Mouse (Mus musculus) gastrocnemius, postnatal 14 days (tissue): ENCODE measurements at regions not wholly inside any gene's neighbourhood (a gene's known extent, or its start where the extent isn't known, plus 50 kb on each side); places are given as distances from the start of the nearest gene placed in this dataset.
"Not testable (repeated sequence)": the region's sequence is repeated elsewhere in the genome, so short reads cannot be mapped to it uniquely, and the experiment has no call there.

ENCODE experiments used
- DNase-seq: peaks from one replicate; pipeline ENCODE4 v3.0.0; 2021; ENCODE audit warnings: mixed read lengths
- intact Hi-C: fragments of 180-260 bp; cut with DNase I; formaldehyde crosslinking; loops from one replicate; pipeline ENCODE4 v1.15.1; 2025; ENCODE audit warnings: low total_unique reads

- DNase-seq, result no peak
- intact Hi-C loops, result no loop called here
Observed at GRCm38 (mm10) chr15:62264966-62265365, 1342.2 kb upstream of the A1bg start.

- DNase-seq, result no peak
- intact Hi-C loops, result no loop called here
Observed at GRCm38 (mm10) chr15:62264183-62264582, 1341.4 kb upstream of the A1bg start.

GRCm38 (mm10) chr15:62262487-62262886 lies 1339.7 kb upstream of the A1bg start:
- intact Hi-C loops, result no loop called here
- DNase-seq, result no peak

GRCm38 (mm10) chr15:62261520-62261919 lies 1338.7 kb upstream of the A1bg start:
- intact Hi-C loops, result no loop called here
- peak; percentile 30 for DNase-seq

- DNase-seq, result no peak
- intact Hi-C loops, result no loop called here
Observed at GRCm38 (mm10) chr15:62258611-62259010, 1335.8 kb upstream of the A1bg start.

- peak; percentile 70 for DNase-seq
- intact Hi-C loops, result no loop called here
Observed at GRCm38 (mm10) chr15:62257955-62258354, 1335.1 kb upstream of the A1bg start.

- DNase-seq, result no peak
- intact Hi-C loops, result no loop called here
Observed at GRCm38 (mm10) chr15:62257110-62257667, 1334.4 kb upstream of the A1bg start.

- intact Hi-C loops, result no loop called here
- no peak for DNase-seq
Observed at GRCm38 (mm10) chr15:62255571-62255970, 1332.8 kb upstream of the A1bg start.

GRCm38 (mm10) chr15:62253724-62254123 lies 1330.9 kb upstream of the A1bg start:
- DNase-seq, result no peak
- intact Hi-C loops, result no loop called here

GRCm38 (mm10) chr15:62252078-62252833 lies 1329.4 kb upstream of the A1bg start:
- DNase-seq, intact Hi-C loops: not testable (repeated sequence)

GRCm38 (mm10) chr15:62249436-62249835 lies 1326.6 kb upstream of the A1bg start:
- intact Hi-C loops, result no loop called here
- DNase-seq, result no peak

- intact Hi-C loops, result no loop called here
- no peak for DNase-seq
Observed at GRCm38 (mm10) chr15:62246561-62247079, 1323.8 kb upstream of the A1bg start.

- intact Hi-C loops, result no loop called here
Observed at GRCm38 (mm10) chr15:62245237-62245636, 1322.4 kb upstream of the A1bg start.

GRCm38 (mm10) chr15:62244819-62245218 lies 1322.0 kb upstream of the A1bg start:
- intact Hi-C loops, result no loop called here
- DNase-seq, result no peak

More at GRCm38 (mm10) chr15:62245237-62245636, 1322.4 kb upstream of the A1bg start:
- no peak for DNase-seq

- no peak for DNase-seq
- intact Hi-C loops, result no loop called here
Observed at GRCm38 (mm10) chr15:62240031-62240430, 1317.2 kb upstream of the A1bg start.

- no peak for DNase-seq
- intact Hi-C loops, result no loop called here
Observed at GRCm38 (mm10) chr15:62238503-62239045, 1315.8 kb upstream of the A1bg start.

GRCm38 (mm10) chr15:62236056-62236455 lies 1313.2 kb upstream of the A1bg start:
- intact Hi-C loops, result no loop called here
- no peak for DNase-seq

GRCm38 (mm10) chr15:62234182-62234760 lies 1311.5 kb upstream of the A1bg start:
- no peak for DNase-seq
- intact Hi-C loops, result no loop called here

GRCm38 (mm10) chr15:62233154-62233553 lies 1310.3 kb upstream of the A1bg start:
- intact Hi-C loops, result no loop called here
- DNase-seq, result no peak

GRCm38 (mm10) chr15:62231709-62232108 lies 1308.9 kb upstream of the A1bg start:
- DNase-seq, result no peak
- intact Hi-C loops, result no loop called here
